Mouse (Mus musculus) CD4-positive, CD25-positive, alpha-beta regulatory T cell, adult 2 months (primary cell): Measurements from ENCODE around the gene Map1s.
"Not testable (repeated sequence)": the region's sequence is repeated elsewhere in the genome, so short reads cannot be mapped to it uniquely, and the experiment has no call there.

Source experiments
- DNase-seq: peaks from one replicate; pipeline ENCODE4 v3.0.0-alpha.2; 2012; ENCODE audit warnings: low read depth, low spot score

The Map1s gene

GRCm38 (mm10) chr8:70878178-70878577, 27.6 kb upstream of the Map1s start:
- DNase-seq = no peak

- no peak for DNase-seq
These were observed 26.2 kb upstream of the Map1s start for GRCm38 (mm10) chr8:70879500-70879899.

GRCm38 (mm10) chr8:70880126-70880525, 25.6 kb upstream of the Map1s start:
- DNase-seq = no peak

- DNase-seq = no peak
These were observed 25.2 kb upstream of the Map1s start for GRCm38 (mm10) chr8:70880546-70880945.

GRCm38 (mm10) chr8:70884186-70884585, 21.5 kb upstream of the Map1s start:
- DNase-seq = no peak

- DNase-seq = no peak
These were observed 21.0 kb upstream of the Map1s start for GRCm38 (mm10) chr8:70884683-70885082.

- DNase-seq = peak; percentile 63
These were observed 20.1 kb upstream of the Map1s start for GRCm38 (mm10) chr8:70885612-70886011.

- peak; percentile 66 for DNase-seq
These were observed 18.1 kb upstream of the Map1s start for GRCm38 (mm10) chr8:70887669-70888068.

- no peak for DNase-seq
These were observed 15.1 kb upstream of the Map1s start for GRCm38 (mm10) chr8:70890656-70891055.

GRCm38 (mm10) chr8:70891356-70891755, 14.4 kb upstream of the Map1s start:
- DNase-seq = peak; percentile 64

- DNase-seq = peak; percentile 45
These were observed 13.5 kb upstream of the Map1s start, which contains the start of gene Slc5a5 for GRCm38 (mm10) chr8:70892022-70892895. Slc5a5 (minus strand) TSS chr8:70892757.

- DNase-seq = no peak
These were observed 12.7 kb upstream of the Map1s start for GRCm38 (mm10) chr8:70892896-70893655.

- DNase-seq = peak; percentile 89
These were observed 11.9 kb upstream of the Map1s start for GRCm38 (mm10) chr8:70893656-70894384.

GRCm38 (mm10) chr8:70894385-70894720, 11.4 kb upstream of the Map1s start:
- DNase-seq = no peak

GRCm38 (mm10) chr8:70894771-70895545, 10.8 kb upstream of the Map1s start:
- DNase-seq = no peak

GRCm38 (mm10) chr8:70895571-70896259, 10.0 kb upstream of the Map1s start:
- not testable (repeated sequence) for DNase-seq

GRCm38 (mm10) chr8:70896316-70897020, 9.3 kb upstream of the Map1s start:
- DNase-seq = no peak

- DNase-seq = peak; percentile 98
These were observed 8.6 kb upstream of the Map1s start, which contains the start of gene Rpl18a for GRCm38 (mm10) chr8:70897021-70897680. Rpl18a (minus strand) TSS chr8:70897412.

- peak; percentile 92 for DNase-seq
These were observed 7.9 kb upstream of the Map1s start for GRCm38 (mm10) chr8:70897681-70898413.
